Mouse (Mus musculus) CD4-positive helper T cell, adult 2 months (primary cell): ENCODE data around the gene Tmem178.
A peak's percentile ranks its signal among the peaks of the same experiment; 100 is the strongest.
"Not testable (repeated sequence)": the region's sequence is repeated elsewhere in the genome, so short reads cannot be mapped to it uniquely, and the experiment has no call there.

Experiments
- DNase-seq: peaks from one replicate; pipeline ENCODE4 v3.0.0-alpha.2; 2012; ENCODE audit warnings: low read depth, missing footprints, low spot score

Gene Tmem178

GRCm38 (mm10) chr17:80943835-80944529, 450 bp upstream of the Tmem178 start:
- DNase-seq = no peak

- not testable (repeated sequence) for DNase-seq
These were observed 1.1 kb downstream of the Tmem178 start for GRCm38 (mm10) chr17:80945510-80945909.

GRCm38 (mm10) chr17:80946091-80946885, 1.9 kb downstream of the Tmem178 start:
- DNase-seq = no peak

- DNase-seq = no peak
These were observed 2.9 kb downstream of the Tmem178 start for GRCm38 (mm10) chr17:80947075-80947960.

- no peak for DNase-seq
These were observed 5.0 kb downstream of the Tmem178 start for GRCm38 (mm10) chr17:80949382-80949781.

- no peak for DNase-seq
These were observed 5.5 kb downstream of the Tmem178 start for GRCm38 (mm10) chr17:80949895-80950294.

GRCm38 (mm10) chr17:80952305-80952704, 7.9 kb downstream of the Tmem178 start:
- no peak for DNase-seq

GRCm38 (mm10) chr17:80955415-80955814, 11.0 kb downstream of the Tmem178 start:
- no peak for DNase-seq

GRCm38 (mm10) chr17:80955998-80956811, 11.8 kb downstream of the Tmem178 start:
- no peak for DNase-seq

GRCm38 (mm10) chr17:80958332-80958731, 13.9 kb downstream of the Tmem178 start:
- no peak for DNase-seq

- no peak for DNase-seq
These were observed 15.4 kb downstream of the Tmem178 start for GRCm38 (mm10) chr17:80959840-80960239.

GRCm38 (mm10) chr17:80967475-80967874, 23.0 kb downstream of the Tmem178 start:
- no peak for DNase-seq

- no peak for DNase-seq
These were observed 25.5 kb downstream of the Tmem178 start for GRCm38 (mm10) chr17:80969643-80970619.

- DNase-seq = no peak
These were observed 26.3 kb downstream of the Tmem178 start for GRCm38 (mm10) chr17:80970716-80971115.

GRCm38 (mm10) chr17:80972891-80973290, 28.5 kb downstream of the Tmem178 start:
- DNase-seq = no peak

- DNase-seq = no peak
These were observed 32.8 kb downstream of the Tmem178 start for GRCm38 (mm10) chr17:80977245-80977644.

- DNase-seq = no peak
These were observed 35.7 kb downstream of the Tmem178 start for GRCm38 (mm10) chr17:80980096-80980495.

GRCm38 (mm10) chr17:80981721-80982411, 37.4 kb downstream of the Tmem178 start:
- DNase-seq = no peak

- peak; percentile 14 for DNase-seq
These were observed 38.0 kb downstream of the Tmem178 start for GRCm38 (mm10) chr17:80982412-80982787.
